ENCODE assay signal across 13 mouse cellular contexts in the genomic region with DNA sequence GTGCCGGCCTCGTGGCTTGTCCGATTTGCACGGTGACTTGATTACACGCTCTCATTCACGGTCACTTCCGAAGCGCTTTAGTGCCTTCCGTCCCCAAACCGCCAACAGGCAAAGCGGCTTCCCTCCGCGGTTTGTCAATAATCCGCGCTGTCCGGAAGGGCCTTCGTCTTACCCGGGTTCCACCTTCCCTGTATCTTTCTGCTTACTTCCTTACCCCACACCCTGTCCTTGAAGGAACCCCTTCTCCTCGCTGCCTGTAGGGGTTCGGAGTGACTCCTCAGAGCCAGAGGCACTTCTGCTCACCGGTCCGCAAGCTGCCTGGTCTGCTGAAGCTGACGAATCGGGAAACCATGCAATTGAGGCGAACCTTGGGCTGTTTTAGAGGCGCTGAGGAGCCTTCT. TPM values are rescaled to one million over a fixed set of nuclear protein-coding genes. Genes with fewer than 3 reads are reported as not detected.
A peak's percentile ranks its signal among the peaks of the same experiment; 100 is the strongest.
DNase-seq lines count a peak whose midpoint lies in the region; ATAC-seq and TF ChIP-seq lines count a peak whose summit lies in the region.
"Had no signal": no experiment of that assay in that cellular context is flagged by ENCODE, and none has a peak within 500 bp of the region (broad histone marks: within the 10 kb centered on the region; RNA-seq: fewer than 3 reads in every experiment).

No protein-coding gene starts in this region.

- DNase-seq in embryonic facial prominence, embryonic 14.5 days (ENCODE audit: low spot score) = no peak
- no peak for DNase-seq in embryonic facial prominence, embryonic 10.5 days (ENCODE audit: low spot score)
- peak; percentile 31 to 44 for DNase-seq in B cell, adult 2 months
- peak; percentile 81 for DNase-seq in intestine, embryonic 14.5 days (ENCODE audit: low spot score)
- DNase-seq in limb, embryonic 14.5 days (ENCODE audit: low spot score) = no peak
- DNase-seq in T-cell, adult 2 months (ENCODE audit: low spot score) = no peak
- no peak for DNase-seq in testis, postnatal 10 days (ENCODE audit: low spot score)
- no peak for DNase-seq in hindbrain, embryonic 10.5 days (ENCODE audit: low spot score)
- DNase-seq: cerebellum, adult 8-10 months; lung, adult 2 months had no signal

- no peak overlapping the region for H3K4me2 ChIP-seq in embryonic facial prominence, embryonic 14.5 days (ENCODE audit: low read depth, low read length)
- H3K4me2 ChIP-seq in intestine, embryonic 14.5 days (ENCODE audit: low read length) = peak overlapping the region; percentile 30
- H3K4me2 ChIP-seq in limb, embryonic 14.5 days (replicated peaks; ENCODE audit: low read depth, low read length, severe bottlenecking) = peak overlapping the region; percentile 96
- H3K4me2 ChIP-seq: heart, embryonic 12.5 days had no signal

- ATAC-seq in embryonic facial prominence, embryonic 14.5 days (ENCODE audit: low read depth) = no peak
- ATAC-seq in intestine, embryonic 14.5 days (replicated peaks; ENCODE audit: low FRiP score, low TSS enrichment, low read depth) = no peak
- ATAC-seq in limb, embryonic 14.5 days (ENCODE audit: low FRiP score, low read depth) = no peak

- no peak overlapping the region for H3K27ac ChIP-seq in embryonic facial prominence, embryonic 14.5 days (replicated peaks; ENCODE audit: low read depth, low read length)
- H3K27ac ChIP-seq in embryonic facial prominence, embryonic 10.5 days (replicated peaks) = no peak overlapping the region
- peak overlapping the region; percentile 48; the same call in 1 of the 2 replicates for H3K27ac ChIP-seq in intestine, embryonic 14.5 days (ENCODE audit: low read depth)
- H3K27ac ChIP-seq in limb, embryonic 14.5 days (replicated peaks; ENCODE audit: low read depth, low read length) = peak overlapping the region; percentile 98
- H3K27ac ChIP-seq in hindbrain, embryonic 10.5 days = no peak overlapping the region
- H3K27ac ChIP-seq: layer of hippocampus, adult 2 months had no signal

- under 1% methylated on average over 26 of the region's 26 CpGs for WGBS in embryonic facial prominence, embryonic 14.5 days
- under 1% methylated on average over 26 of the region's 26 CpGs for WGBS in embryonic facial prominence, embryonic 10.5 days
- under 1% methylated on average over 26 of the region's 26 CpGs for WGBS in intestine, embryonic 14.5 days
- WGBS in limb, embryonic 14.5 days = under 1% methylated on average over 26 of the region's 26 CpGs
- under 1% methylated on average over 26 of the region's 26 CpGs for WGBS in hindbrain, embryonic 10.5 days

- H3K9ac ChIP-seq in embryonic facial prominence, embryonic 14.5 days (ENCODE audit: low read depth, low read length) = no peak overlapping the region
- H3K9ac ChIP-seq in intestine, embryonic 14.5 days (ENCODE audit: low read length) = peak overlapping the region; percentile 53
- H3K9ac ChIP-seq in limb, embryonic 14.5 days (ENCODE audit: low read depth, low read length, severe bottlenecking) = peak overlapping the region; percentile 98
- H3K9ac ChIP-seq: heart, embryonic 12.5 days had no signal

- H3K4me3 ChIP-seq in embryonic facial prominence, embryonic 14.5 days (ENCODE audit: low read depth, low read length) = 0 out of 2 replicates have a peak overlapping the region, but pooled peaks have one; percentile 0
- H3K4me3 ChIP-seq in embryonic facial prominence, embryonic 10.5 days = no peak overlapping the region
- peak overlapping the region; percentile 34 for H3K4me3 ChIP-seq in intestine, embryonic 14.5 days (ENCODE audit: low read depth, low read length)
- H3K4me3 ChIP-seq in limb, embryonic 14.5 days (replicated peaks; ENCODE audit: low read length) = peak overlapping the region; percentile 90
- no peak overlapping the region for H3K4me3 ChIP-seq in hindbrain, embryonic 10.5 days
- H3K4me3 ChIP-seq: heart, embryonic 12.5 days; layer of hippocampus, adult 2 months had no signal

- no peaks in the 10 kb centered on the region for H3K4me1 ChIP-seq in embryonic facial prominence, embryonic 14.5 days (ENCODE audit: control insufficient read depth, insufficient read depth, low read length)
- H3K4me1 ChIP-seq in embryonic facial prominence, embryonic 10.5 days = peaks cover 15% of the 10 kb centered on the region
- H3K4me1 ChIP-seq in intestine, embryonic 14.5 days (replicated peaks; ENCODE audit: control insufficient read depth, insufficient read depth, low read length) = no peaks in the 10 kb centered on the region
- peaks cover 34% of the 10 kb centered on the region for H3K4me1 ChIP-seq in limb, embryonic 14.5 days (ENCODE audit: control insufficient read depth, insufficient read depth, low read length)
- peaks cover 9% of the 10 kb centered on the region; the same call in 1 of the 2 replicates for H3K4me1 ChIP-seq in hindbrain, embryonic 10.5 days (replicated peaks)

- H3K36me3 ChIP-seq in embryonic facial prominence, embryonic 14.5 days (ENCODE audit: control insufficient read depth, insufficient read depth, low read length) = no peaks in the 10 kb centered on the region
- no peaks in the 10 kb centered on the region for H3K36me3 ChIP-seq in embryonic facial prominence, embryonic 10.5 days (replicated peaks)
- no peaks in the 10 kb centered on the region for H3K36me3 ChIP-seq in intestine, embryonic 14.5 days (ENCODE audit: control insufficient read depth, insufficient read depth, low read length)
- peaks cover 23% of the 10 kb centered on the region for H3K36me3 ChIP-seq in limb, embryonic 14.5 days (ENCODE audit: control insufficient read depth, insufficient read depth, low read length)
- no peaks in the 10 kb centered on the region for H3K36me3 ChIP-seq in hindbrain, embryonic 10.5 days
- H3K36me3 ChIP-seq: heart, embryonic 12.5 days had no signal

- no peaks in the 10 kb centered on the region for H3K9me3 ChIP-seq in embryonic facial prominence, embryonic 14.5 days (ENCODE audit: control insufficient read depth, low read length)
- H3K9me3 ChIP-seq in embryonic facial prominence, embryonic 10.5 days = no peaks in the 10 kb centered on the region
- no peaks in the 10 kb centered on the region for H3K9me3 ChIP-seq in intestine, embryonic 14.5 days (ENCODE audit: control insufficient read depth, low read length)
- H3K9me3 ChIP-seq in limb, embryonic 14.5 days (ENCODE audit: control insufficient read depth, low read length) = no peaks in the 10 kb centered on the region
- no peaks in the 10 kb centered on the region for H3K9me3 ChIP-seq in hindbrain, embryonic 10.5 days
- H3K9me3 ChIP-seq: heart, embryonic 12.5 days had no signal

- peaks cover 99% of the 10 kb centered on the region for H3K27me3 ChIP-seq in embryonic facial prominence, embryonic 14.5 days (replicated peaks; ENCODE audit: control insufficient read depth, insufficient read depth, low read length)
- H3K27me3 ChIP-seq in embryonic facial prominence, embryonic 10.5 days (replicated peaks; ENCODE audit: low read depth, poor library complexity, severe bottlenecking) = peaks cover 100% of the 10 kb centered on the region
- peaks cover 99% of the 10 kb centered on the region for H3K27me3 ChIP-seq in intestine, embryonic 14.5 days (replicated peaks; ENCODE audit: control insufficient read depth, insufficient read depth, low read length)
- no peaks in the 10 kb centered on the region for H3K27me3 ChIP-seq in limb, embryonic 14.5 days (ENCODE audit: control insufficient read depth, insufficient read depth, low read length)
- peaks cover 100% of the 10 kb centered on the region for H3K27me3 ChIP-seq in hindbrain, embryonic 10.5 days (ENCODE audit: insufficient read depth, poor library complexity, severe bottlenecking)

- TF ChIP-seq POLR2A in limb, embryonic 14.5 days (IDR thresholded peaks at IDR 0.05; ENCODE audit: borderline replicate concordance, extremely low read depth, insufficient read depth, insufficient read length) = 0 out of 2 replicates have a peak, but pooled peaks have one; percentile 27

RNA-seq across cellular contexts. Expression of gene Hoxa11, which starts 0.8 kb away (rescaled TPM):
- polyA plus RNA-seq in embryonic facial prominence, embryonic 14.5 days (2014; fragmentation: Nextera tagmentation; extraction: Ambion mirVana) = 0.13 TPM in 1 of 2 replicates, not detected in the other
- not detected in 2 replicates for polyA plus RNA-seq in embryonic facial prominence, embryonic 10.5 days (2016; fragmentation: Nextera tagmentation; extraction: Ambion mirVana)
- polyA plus RNA-seq in intestine, embryonic 14.5 days (2014; fragmentation: Nextera tagmentation; extraction: Ambion mirVana) = 2.0 and 2.6 TPM in 2 replicates
- 32.6 and 41.2 TPM in 2 replicates for polyA plus RNA-seq in limb, embryonic 14.5 days (2012; rRNA removed)
- polyA plus RNA-seq in limb, embryonic 14.5 days (2014; fragmentation: Nextera tagmentation; extraction: Ambion mirVana) = 31.1 and 39.0 TPM in 2 replicates
- polyA plus RNA-seq in hindbrain, embryonic 10.5 days (2016; fragmentation: Nextera tagmentation; extraction: Ambion mirVana) = not detected in 2 replicates
- polyA plus RNA-seq: heart, embryonic 12.5 days; lung, adult 2 months; spleen, adult 2 months had no signal

RNA-seq across cellular contexts. Expression of gene Hoxa10, which starts 5.7 kb away (rescaled TPM):
- 1.9 TPM in 1 of 2 replicates, not detected in the other for polyA plus RNA-seq in embryonic facial prominence, embryonic 14.5 days (2014; fragmentation: Nextera tagmentation; extraction: Ambion mirVana)
- polyA plus RNA-seq in embryonic facial prominence, embryonic 10.5 days (2016; fragmentation: Nextera tagmentation; extraction: Ambion mirVana) = not detected in 2 replicates
- polyA plus RNA-seq in intestine, embryonic 14.5 days (2014; fragmentation: Nextera tagmentation; extraction: Ambion mirVana) = 15.6 and 20.4 TPM in 2 replicates
- polyA plus RNA-seq in limb, embryonic 14.5 days (2012; rRNA removed) = 111 and 136 TPM in 2 replicates
- 117 and 149 TPM in 2 replicates for polyA plus RNA-seq in limb, embryonic 14.5 days (2014; fragmentation: Nextera tagmentation; extraction: Ambion mirVana)
- polyA plus RNA-seq in hindbrain, embryonic 10.5 days (2016; fragmentation: Nextera tagmentation; extraction: Ambion mirVana) = not detected in 2 replicates
- polyA plus RNA-seq: lung, adult 2 months; spleen, adult 2 months had no signal

RNA-seq across cellular contexts. Expression of gene Hoxa13, which starts 14.3 kb away (rescaled TPM):
- polyA plus RNA-seq in embryonic facial prominence, embryonic 14.5 days (2014; fragmentation: Nextera tagmentation; extraction: Ambion mirVana) = not detected in 2 replicates
- not detected in 2 replicates for polyA plus RNA-seq in embryonic facial prominence, embryonic 10.5 days (2016; fragmentation: Nextera tagmentation; extraction: Ambion mirVana)
- 0.35 and 0.39 TPM in 2 replicates for polyA plus RNA-seq in intestine, embryonic 14.5 days (2014; fragmentation: Nextera tagmentation; extraction: Ambion mirVana)
- 26.0 and 37.6 TPM in 2 replicates for polyA plus RNA-seq in limb, embryonic 14.5 days (2012; rRNA removed)
- polyA plus RNA-seq in limb, embryonic 14.5 days (2014; fragmentation: Nextera tagmentation; extraction: Ambion mirVana) = 16.0 and 24.1 TPM in 2 replicates
- not detected in 2 replicates for polyA plus RNA-seq in hindbrain, embryonic 10.5 days (2016; fragmentation: Nextera tagmentation; extraction: Ambion mirVana)
- polyA plus RNA-seq: heart, embryonic 12.5 days; lung, adult 2 months; spleen, adult 2 months had no signal

RNA-seq across cellular contexts. Expression of gene Hoxa9, which starts 15.5 kb away (rescaled TPM):
- polyA plus RNA-seq in embryonic facial prominence, embryonic 14.5 days (2014; fragmentation: Nextera tagmentation; extraction: Ambion mirVana) = 0.33 and 2.3 TPM in 2 replicates
- polyA plus RNA-seq in embryonic facial prominence, embryonic 10.5 days (2016; fragmentation: Nextera tagmentation; extraction: Ambion mirVana) = not detected in 2 replicates
- 4.2 and 7.1 TPM in 2 replicates for polyA plus RNA-seq in intestine, embryonic 14.5 days (2014; fragmentation: Nextera tagmentation; extraction: Ambion mirVana)
- polyA plus RNA-seq in limb, embryonic 14.5 days (2012; rRNA removed) = 107 and 134 TPM in 2 replicates
- 39.0 and 45.2 TPM in 2 replicates for polyA plus RNA-seq in limb, embryonic 14.5 days (2014; fragmentation: Nextera tagmentation; extraction: Ambion mirVana)
- polyA plus RNA-seq in hindbrain, embryonic 10.5 days (2016; fragmentation: Nextera tagmentation; extraction: Ambion mirVana) = not detected in 2 replicates
- polyA plus RNA-seq: lung, adult 2 months had no signal

RNA-seq across cellular contexts. Expression of gene Hoxa7, which starts 24.7 kb away (rescaled TPM):
- 0.21 and 1.4 TPM in 2 replicates for polyA plus RNA-seq in embryonic facial prominence, embryonic 14.5 days (2014; fragmentation: Nextera tagmentation; extraction: Ambion mirVana)
- 0.15 TPM in 1 of 2 replicates, not detected in the other for polyA plus RNA-seq in embryonic facial prominence, embryonic 10.5 days (2016; fragmentation: Nextera tagmentation; extraction: Ambion mirVana)
- 9.2 and 10.1 TPM in 2 replicates for polyA plus RNA-seq in intestine, embryonic 14.5 days (2014; fragmentation: Nextera tagmentation; extraction: Ambion mirVana)
- 15.8 and 17.0 TPM in 2 replicates for polyA plus RNA-seq in limb, embryonic 14.5 days (2012; rRNA removed)
- polyA plus RNA-seq in limb, embryonic 14.5 days (2014; fragmentation: Nextera tagmentation; extraction: Ambion mirVana) = 8.9 and 10.1 TPM in 2 replicates
- polyA plus RNA-seq in hindbrain, embryonic 10.5 days (2016; fragmentation: Nextera tagmentation; extraction: Ambion mirVana) = not detected in 2 replicates
- polyA plus RNA-seq: heart, embryonic 12.5 days had no signal

Comparison
In these comparisons a context has a peak if more than half of its experiments do, and no peak if none do; other contexts are left out.
1. H3K4me3 ChIP-seq: peak in embryonic facial prominence, embryonic 14.5 days (single experiment), intestine, embryonic 14.5 days (single experiment) and limb, embryonic 14.5 days (single experiment); none in embryonic facial prominence, embryonic 10.5 days (single experiment) and hindbrain, embryonic 10.5 days (single experiment).
2. DNase-seq: peak in B cell, adult 2 months (2 of 2) and intestine, embryonic 14.5 days (single experiment); none in embryonic facial prominence, embryonic 14.5 days (single experiment), embryonic facial prominence, embryonic 10.5 days (single experiment), limb, embryonic 14.5 days (single experiment), T-cell, adult 2 months (single experiment), testis, postnatal 10 days (single experiment) and hindbrain, embryonic 10.5 days (single experiment).
3. H3K27ac ChIP-seq: peak in intestine, embryonic 14.5 days (single experiment) and limb, embryonic 14.5 days (single experiment); none in embryonic facial prominence, embryonic 14.5 days (single experiment), embryonic facial prominence, embryonic 10.5 days (single experiment) and hindbrain, embryonic 10.5 days (single experiment).
4. RNA of gene Hoxa13, which starts 14.3 kb away (polyA plus RNA-seq): 16.0 to 37.6 TPM in limb, embryonic 14.5 days; 0.35 to 0.39 TPM in intestine, embryonic 14.5 days, not detected in hindbrain, embryonic 10.5 days, not detected in embryonic facial prominence, embryonic 14.5 days and not detected in embryonic facial prominence, embryonic 10.5 days; every median in the first group is over 10 times any median in the second.